Mouse (Mus musculus) embryonic facial prominence, embryonic 11.5 days (tissue): ENCODE results near the gene Tob1. TPM values are rescaled to one million over a fixed set of nuclear protein-coding genes. Genes with fewer than 3 reads are reported as not detected.

Experiments used
- ATAC-seq: fragments of 200-750 bp; cut with Nextera tagmentation; replicated peaks from 2 replicates; pipeline ENCODE4 v1.8.0; 2017; ENCODE audit warnings: low read depth; ENCODE audit not compliant: insufficient number of reproducible peaks, low FRiP score, low TSS enrichment
- DNase-seq: peaks from one replicate; pipeline ENCODE4 v3.0.0-alpha.2; 2015; ENCODE audit warnings: low spot score
- H3K27ac ChIP-seq: fragments of 300-500 bp; sonication (generic); replicated peaks from 2 replicates; pipeline ENCODE4 v1.5.1; 2014; ENCODE audit warnings: mild to moderate bottlenecking, low read depth, low read length, control low read depth
- H3K27me3 ChIP-seq: fragments of 300-500 bp; sonication (generic); 2 replicates; pipeline ENCODE4 v1.6.1; 2014; ENCODE audit warnings: mild to moderate bottlenecking, low read length, moderate library complexity, mixed read lengths; ENCODE audit not compliant: control insufficient read depth, insufficient read depth
- H3K36me3 ChIP-seq: fragments of 300-500 bp; sonication (generic); replicated peaks from 2 replicates; pipeline ENCODE4 v1.6.1; 2014; ENCODE audit warnings: low read depth, mild to moderate bottlenecking, low read length, moderate library complexity, mixed read lengths; ENCODE audit not compliant: control insufficient read depth, insufficient read depth
- H3K4me1 ChIP-seq: fragments of 300-500 bp; sonication (generic); 2 replicates; pipeline ENCODE4 v1.6.1; 2014; ENCODE audit warnings: low read length, mixed read lengths; ENCODE audit not compliant: control insufficient read depth, insufficient read depth
- H3K4me2 ChIP-seq: fragments of 300-500 bp; sonication (generic); 2 replicates; pipeline ENCODE4 v1.6.1; 2014; ENCODE audit warnings: low read depth, mild to moderate bottlenecking, control low read depth, low read length, moderate library complexity
- H3K4me3 ChIP-seq: fragments of 300-500 bp; sonication (generic); 2 replicates; pipeline ENCODE4 v1.5.1; 2014; ENCODE audit warnings: low read depth, low read length, control low read depth
- H3K9ac ChIP-seq: fragments of 300-500 bp; sonication (generic); replicated peaks from 2 replicates; pipeline ENCODE4 v1.6.1; 2014; ENCODE audit warnings: mild to moderate bottlenecking, control low read depth, low read length
- H3K9me3 ChIP-seq: fragments of 300-500 bp; sonication (generic); replicated peaks from 2 replicates; pipeline ENCODE4 v1.6.1; 2016; ENCODE audit warnings: mild to moderate bottlenecking, low read length, inconsistent platforms, mixed read lengths; ENCODE audit not compliant: control insufficient read depth
- WGBS: fragments of 180-500 bp; shearing (Covaris S2); extraction: QIAGEN DNeasy Blood & Tissue Kit; methylation state at CpG from one replicate; pipeline ENCODE4 v1.1.7; 2014; 5-methylcytosine and 5-hydroxymethylcytosine counted together
- polyA plus RNA-seq: library from polyadenylated mRNA; unstranded; fragments of >200 nt; fragmentation: Nextera tagmentation; extraction: Ambion mirVana; gene quantifications from 2 replicates; pipeline ENCODE4 v1.2.1, GENCODE M21; 2014

The Tob1 gene
- polyA plus RNA-seq, 1 experiment from 2014 or later: 32.8 TPM

DNA sequence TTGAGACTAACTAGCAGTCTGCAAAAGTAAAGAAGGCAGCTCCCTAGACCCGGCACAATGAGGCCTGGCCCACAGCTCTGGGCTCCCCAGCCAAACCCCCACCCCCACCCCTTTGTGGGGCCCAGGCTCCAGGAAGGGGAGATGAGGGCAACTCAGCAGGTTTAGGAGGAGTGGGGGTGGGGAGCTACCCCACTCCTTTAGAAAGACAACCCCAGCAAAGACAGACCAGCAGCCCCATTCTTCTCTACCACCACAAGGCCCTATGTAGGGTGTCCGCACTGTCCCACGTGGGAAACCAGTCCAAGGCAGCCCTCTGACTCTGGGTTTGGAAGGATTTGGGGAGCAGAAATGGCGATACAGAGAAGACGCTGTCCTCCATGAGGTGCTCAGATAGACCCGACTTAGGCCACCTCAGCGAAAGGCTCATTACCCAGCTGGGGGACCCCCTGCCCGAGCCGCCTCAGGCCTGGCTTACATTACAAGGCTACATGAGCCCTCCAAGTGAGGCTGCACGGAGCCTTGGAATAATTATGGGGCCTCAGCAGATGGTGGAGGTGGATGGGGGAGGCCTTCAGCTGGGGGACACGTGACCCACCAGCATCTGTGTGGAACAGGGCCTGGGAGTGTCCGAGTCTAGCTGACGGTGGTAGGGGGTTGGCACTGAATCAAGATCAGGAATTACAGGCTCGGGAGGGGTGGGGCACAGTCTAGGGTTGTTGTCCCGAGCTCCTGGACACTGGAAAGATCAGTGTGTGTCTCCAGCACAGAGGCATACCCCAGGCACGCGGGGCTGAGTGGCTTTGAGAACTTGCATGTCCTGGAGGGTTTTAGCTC lies 34.9 kb downstream of the Tob1 start, which contains the start of gene Wfikkn2:
Gene Wfikkn2 (minus strand): TSS at position 51 of the 834 bp plus-strand sequence.
- peak within 1 kb of the TSS; percentile 40 for H3K9ac ChIP-seq

DNA sequence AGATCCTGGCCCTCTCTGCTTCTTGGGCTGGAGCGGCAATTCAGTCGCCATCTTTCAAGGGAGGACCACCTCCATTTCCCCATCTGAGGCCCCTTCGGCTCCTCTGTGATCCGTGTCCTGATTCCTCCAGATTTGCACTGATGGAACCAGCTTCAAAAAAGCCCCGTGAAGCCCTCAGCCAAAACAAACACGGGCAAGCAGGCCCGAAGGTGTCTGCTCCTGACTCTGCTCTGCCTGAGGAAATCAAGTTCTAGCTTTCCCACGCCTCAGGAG lies 35.5 kb downstream of the Tob1 start:
- Histone ChIP-seq H3K4me3 (no peak overlapping the region), H3K27me3 (no peaks in the 10 kb centered on the region), H3K27ac (peak overlapping the region; percentile 76), H3K9me3 (no peaks in the 10 kb centered on the region), H3K4me1 (peaks cover 20% of the 10 kb centered on the region), H3K36me3 (no peaks in the 10 kb centered on the region), H3K4me2 (peak overlapping the region; percentile 33; the same call in 1 of the 2 replicates), H3K9ac (peak overlapping the region; percentile 40)
- ATAC-seq (no peak), DNase-seq (no peak)
- WGBS: 33% methylated on average over 8 of the region's 8 CpGs

More for the DNA sequence above, 34.9 kb downstream of the Tob1 start, which contains the start of gene Wfikkn2:
- H3K27ac ChIP-seq: peak within 1 kb of the TSS; percentile 80
- H3K4me1 ChIP-seq: peaks cover 20% of the 10 kb centered on the region
- no peaks in the 10 kb centered on the region for H3K36me3 ChIP-seq
- no peaks in the 10 kb centered on the region for H3K27me3 ChIP-seq
- WGBS: 26% methylated on average over 17 of the region's 17 CpGs
- ATAC-seq (peak; percentile 94), DNase-seq (peak; percentile 93)
- H3K4me3 ChIP-seq: no peak within 1 kb of the TSS
- H3K9me3 ChIP-seq: no peaks in the 10 kb centered on the region
- H3K4me2 ChIP-seq: peak within 1 kb of the TSS; percentile 33

DNA sequence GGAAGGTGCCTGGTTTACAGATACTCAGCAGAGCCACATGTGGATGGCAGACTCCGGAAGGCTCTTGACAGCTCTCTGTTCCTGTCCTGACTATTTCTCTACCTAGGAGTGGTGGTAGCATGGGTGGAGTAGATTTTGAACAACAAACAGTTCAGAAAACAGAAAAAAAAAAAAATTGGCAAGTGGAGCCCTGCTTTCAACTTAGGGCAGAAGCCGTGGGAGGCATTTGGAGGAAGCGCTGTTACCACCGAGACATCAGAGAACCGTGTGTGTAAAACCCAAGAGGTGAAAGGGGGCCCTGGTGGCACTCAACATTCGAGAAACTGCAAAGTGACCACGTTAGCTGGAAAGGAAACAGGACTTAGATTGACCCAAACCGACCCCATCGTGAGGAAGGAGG lies 41.9 kb downstream of the Tob1 start:
- Histone ChIP-seq H3K9ac (no peak overlapping the region), H3K27ac (no peak overlapping the region), H3K36me3 (no peaks in the 10 kb centered on the region), H3K9me3 (no peaks in the 10 kb centered on the region), H3K4me1 (no peaks in the 10 kb centered on the region), H3K4me3 (no peak overlapping the region), H3K4me2 (no peak overlapping the region), H3K27me3 (no peaks in the 10 kb centered on the region)
- ATAC-seq (no peak), DNase-seq (no peak)
- 78% methylated on average over 9 of the region's 9 CpGs for WGBS

DNA sequence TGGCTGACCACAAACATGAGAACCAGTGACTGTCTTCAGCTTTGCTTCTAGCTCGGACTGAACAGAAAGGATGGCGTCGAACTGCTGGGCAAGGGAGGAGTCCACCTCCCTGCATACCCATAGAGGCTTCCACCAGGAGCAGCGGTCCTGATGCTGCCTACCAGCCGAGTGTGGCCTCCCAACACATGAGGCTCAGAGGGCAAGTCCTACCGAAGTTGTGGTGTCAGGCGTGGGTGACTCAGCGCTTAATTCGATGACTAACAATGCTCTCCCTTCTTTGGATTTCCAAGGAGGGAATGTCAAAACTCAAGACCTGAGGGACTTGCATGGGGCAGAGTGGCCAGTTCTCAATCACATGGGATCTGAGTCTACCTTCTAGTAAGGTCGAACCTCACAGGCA lies 42.4 kb downstream of the Tob1 start:
- 91% methylated on average over 10 of the region's 10 CpGs for WGBS
- no peak for ATAC-seq
- no peak overlapping the region for H3K4me2 ChIP-seq
- H3K4me1 ChIP-seq: no peaks in the 10 kb centered on the region
- H3K9ac ChIP-seq: no peak overlapping the region
- no peaks in the 10 kb centered on the region for H3K36me3 ChIP-seq
- H3K27me3 ChIP-seq: no peaks in the 10 kb centered on the region
- no peak overlapping the region for H3K27ac ChIP-seq
- DNase-seq: no peak
- no peaks in the 10 kb centered on the region for H3K9me3 ChIP-seq
- H3K4me3 ChIP-seq: no peak overlapping the region

DNA sequence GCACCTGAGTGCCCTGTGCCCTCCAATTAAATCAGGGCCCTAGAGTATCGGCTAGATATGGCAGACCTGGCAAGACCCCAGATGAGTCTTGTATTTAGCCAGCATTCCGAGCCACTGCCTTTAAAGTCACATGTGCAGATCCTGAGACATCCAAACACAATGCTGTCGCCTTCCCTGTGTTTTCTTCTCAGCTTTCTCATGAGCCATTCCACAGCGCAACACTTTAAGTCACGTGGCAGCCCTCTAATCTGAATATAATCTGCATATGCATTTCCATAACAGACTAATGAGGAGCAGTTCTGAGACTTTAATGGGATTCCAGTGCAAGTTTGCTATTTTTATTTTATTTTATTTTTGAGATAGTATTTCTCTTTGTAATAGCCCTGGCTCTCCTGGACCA lies 44.5 kb downstream of the Tob1 start:
- H3K27ac ChIP-seq: no peak overlapping the region
- no peaks in the 10 kb centered on the region for H3K27me3 ChIP-seq
- no peak overlapping the region for H3K4me2 ChIP-seq
- no peak overlapping the region for H3K9ac ChIP-seq
- no peaks in the 10 kb centered on the region for H3K36me3 ChIP-seq
- WGBS: 72% methylated on average over 5 of the region's 5 CpGs
- DNase-seq (no peak), ATAC-seq (no peak)
- no peaks in the 10 kb centered on the region for H3K9me3 ChIP-seq
- no peaks in the 10 kb centered on the region for H3K4me1 ChIP-seq
- H3K4me3 ChIP-seq: no peak overlapping the region

DNA sequence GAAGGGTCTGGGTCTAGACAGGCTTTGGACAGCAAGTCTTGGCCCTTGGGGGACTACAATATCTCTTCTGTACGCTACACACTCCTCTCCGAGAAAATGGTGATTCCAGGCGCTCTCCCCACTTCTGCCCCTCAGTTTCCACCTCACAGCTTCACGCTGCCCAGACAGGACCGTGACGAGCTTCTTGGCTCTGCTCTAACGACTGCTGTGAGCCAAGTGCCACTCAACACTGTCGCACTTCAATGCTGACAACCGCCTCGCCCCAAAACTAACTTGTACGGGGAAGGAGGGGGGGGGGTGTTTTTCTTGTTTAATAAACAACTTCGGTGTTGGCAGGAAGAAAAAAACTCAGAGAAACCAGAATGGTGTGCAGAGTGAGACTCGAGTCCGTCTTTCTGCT lies 46.7 kb downstream of the Tob1 start:
- Histone ChIP-seq H3K27ac (no peak overlapping the region), H3K9me3 (no peaks in the 10 kb centered on the region), H3K4me2 (no peak overlapping the region), H3K4me3 (no peak overlapping the region), H3K4me1 (no peaks in the 10 kb centered on the region), H3K27me3 (no peaks in the 10 kb centered on the region), H3K9ac (no peak overlapping the region), H3K36me3 (no peaks in the 10 kb centered on the region)
- ATAC-seq (no peak), DNase-seq (no peak)
- WGBS: 83% methylated on average over 14 of the region's 14 CpGs

DNA sequence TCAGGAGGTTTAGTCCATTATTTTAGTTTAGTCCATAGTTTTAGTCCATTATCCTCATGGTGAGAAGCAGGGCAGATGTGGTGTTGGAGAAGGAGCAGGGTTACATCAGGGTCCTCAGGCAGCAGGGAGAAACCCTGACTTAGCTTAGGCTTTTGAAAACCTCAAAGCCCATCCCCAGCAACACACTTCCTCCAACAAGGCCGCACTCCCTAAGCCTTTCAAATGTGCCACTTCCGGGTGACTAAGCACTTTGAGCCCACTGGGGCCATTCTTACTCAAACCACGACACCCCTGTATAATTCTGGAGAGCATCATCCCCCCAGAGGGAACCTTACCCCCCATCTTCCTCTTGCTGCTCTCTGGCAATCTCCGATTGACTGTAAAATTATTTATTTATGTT lies 48.6 kb downstream of the Tob1 start:
- Histone ChIP-seq H3K9ac (no peak overlapping the region), H3K4me1 (no peaks in the 10 kb centered on the region), H3K27me3 (no peaks in the 10 kb centered on the region), H3K36me3 (no peaks in the 10 kb centered on the region), H3K4me2 (no peak overlapping the region), H3K4me3 (no peak overlapping the region), H3K9me3 (no peaks in the 10 kb centered on the region), H3K27ac (no peak overlapping the region)
- ATAC-seq (no peak), DNase-seq (no peak)
- WGBS: 74% methylated on average over 4 of the region's 4 CpGs

DNA sequence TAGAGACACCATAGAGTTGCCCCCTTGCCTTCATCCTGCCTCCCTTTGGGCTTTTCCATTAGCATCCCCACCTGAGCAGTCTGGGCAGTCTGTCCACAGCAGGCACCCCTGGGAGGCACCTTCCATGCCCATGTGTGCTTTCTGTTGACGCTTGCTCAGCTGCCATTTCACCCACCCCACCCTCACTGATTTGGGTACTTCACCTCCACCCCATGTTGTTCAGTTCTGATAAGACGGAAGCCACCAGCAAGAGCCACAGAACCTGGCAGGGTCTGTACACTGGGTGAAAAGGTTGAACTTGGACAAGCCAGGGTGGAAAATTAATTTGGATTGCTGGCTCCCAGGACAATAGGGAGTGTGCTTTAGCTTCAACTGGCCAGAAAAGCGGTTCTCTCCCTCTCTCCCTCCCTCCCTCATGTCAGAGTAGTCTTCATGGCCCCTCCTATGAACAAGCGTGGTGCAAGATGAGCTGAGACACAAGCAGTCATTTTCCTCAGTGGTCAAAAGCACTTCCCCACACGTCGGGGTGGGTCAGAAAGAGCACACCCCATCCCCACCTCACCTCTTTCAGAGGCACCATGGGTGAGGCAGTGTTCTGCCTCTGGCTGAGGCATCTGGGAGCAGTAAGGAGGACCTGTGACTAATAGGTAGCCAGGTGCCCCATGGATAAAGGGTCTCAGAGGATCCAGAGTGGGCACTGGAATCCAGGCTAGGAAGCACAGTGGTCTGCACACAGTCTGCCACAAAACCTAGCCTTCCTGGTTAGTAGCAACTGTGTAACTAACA lies 50.5 kb downstream of the Tob1 start:
- Histone ChIP-seq H3K9ac (no peak overlapping the region), H3K4me3 (no peak overlapping the region), H3K4me2 (no peak overlapping the region), H3K36me3 (no peaks in the 10 kb centered on the region), H3K4me1 (no peaks in the 10 kb centered on the region), H3K9me3 (no peaks in the 10 kb centered on the region), H3K27me3 (no peaks in the 10 kb centered on the region), H3K27ac (no peak overlapping the region)
- no peak for ATAC-seq
- DNase-seq: no peak
- 73% methylated on average over 6 of the region's 6 CpGs for WGBS
